Mouse (Mus musculus) embryo, embryonic 11.5 days (tissue): ENCODE results near the gene Apex1.
"Not testable (repeated sequence)": the region's sequence is repeated elsewhere in the genome, so short reads cannot be mapped to it uniquely, and the experiment has no call there.

Experiments used
- DNase-seq: peaks from one replicate; pipeline ENCODE4 v3.0.0-alpha.2; 2012; ENCODE audit warnings: low read depth, low spot score

The Apex1 gene

DNA sequence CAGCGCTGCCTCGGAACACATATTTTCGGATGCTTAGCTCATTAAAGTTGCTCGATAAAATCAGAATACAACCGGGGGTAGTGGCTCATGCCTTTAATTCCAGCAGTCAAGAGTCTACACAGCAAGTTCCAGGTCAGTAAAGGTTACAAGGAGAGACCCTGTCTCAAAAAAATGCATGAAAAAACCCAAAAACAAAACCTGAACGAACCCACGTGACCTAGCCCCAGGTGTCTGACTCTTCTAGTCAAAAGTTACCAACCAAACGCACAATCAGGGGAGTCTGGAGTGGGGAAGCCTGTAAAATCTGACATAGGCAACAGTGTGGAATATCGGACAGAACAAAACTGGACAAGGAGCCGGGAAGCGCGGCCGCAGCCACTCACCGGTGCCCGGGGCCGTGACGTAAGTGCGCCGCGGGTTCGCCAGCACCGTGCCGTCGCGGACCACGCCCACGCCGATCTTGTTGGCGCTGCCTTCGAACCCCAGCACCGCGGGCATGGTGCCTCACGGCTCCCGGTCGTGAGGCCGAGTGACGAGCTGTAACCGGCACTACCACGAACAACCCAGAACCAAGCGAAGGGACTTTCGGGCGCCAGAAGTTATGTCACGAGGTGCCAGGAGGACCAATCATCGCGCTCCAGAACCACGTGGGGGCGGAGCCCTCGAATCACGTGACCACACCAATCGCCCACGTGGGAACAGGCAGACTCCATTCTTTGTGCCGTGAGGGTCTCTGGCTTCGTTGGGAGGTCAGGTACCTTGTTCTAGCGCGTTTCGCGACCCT is at the start of gene Apex1, which contains the start of gene Osgep:
Apex1 (plus strand) TSS at position 688 of the 784 bp plus-strand sequence.
Osgep (minus strand) TSS at position 613 of the 784 bp plus-strand sequence.
- DNase-seq, result peak; percentile 92

DNA sequence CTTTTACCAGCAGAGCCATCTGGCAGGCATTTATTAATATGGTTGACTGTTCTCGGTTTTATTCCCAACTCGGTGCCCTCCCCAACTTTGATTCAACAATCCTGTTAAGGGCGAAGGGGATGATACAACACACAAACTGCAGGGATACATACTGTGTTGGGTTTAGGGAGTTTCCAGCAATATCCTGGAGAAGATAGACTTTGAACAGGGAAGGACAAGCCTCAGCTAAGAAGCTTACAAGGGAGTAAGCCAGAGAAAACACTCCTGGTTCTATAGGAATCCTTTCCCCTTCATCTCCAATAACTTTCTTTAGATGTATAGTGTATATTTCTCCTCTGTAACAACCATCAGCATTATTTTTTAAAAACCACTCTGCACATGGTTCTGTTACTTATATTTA is 49.6 kb upstream of the Apex1 start:
- DNase-seq, result no peak

DNA sequence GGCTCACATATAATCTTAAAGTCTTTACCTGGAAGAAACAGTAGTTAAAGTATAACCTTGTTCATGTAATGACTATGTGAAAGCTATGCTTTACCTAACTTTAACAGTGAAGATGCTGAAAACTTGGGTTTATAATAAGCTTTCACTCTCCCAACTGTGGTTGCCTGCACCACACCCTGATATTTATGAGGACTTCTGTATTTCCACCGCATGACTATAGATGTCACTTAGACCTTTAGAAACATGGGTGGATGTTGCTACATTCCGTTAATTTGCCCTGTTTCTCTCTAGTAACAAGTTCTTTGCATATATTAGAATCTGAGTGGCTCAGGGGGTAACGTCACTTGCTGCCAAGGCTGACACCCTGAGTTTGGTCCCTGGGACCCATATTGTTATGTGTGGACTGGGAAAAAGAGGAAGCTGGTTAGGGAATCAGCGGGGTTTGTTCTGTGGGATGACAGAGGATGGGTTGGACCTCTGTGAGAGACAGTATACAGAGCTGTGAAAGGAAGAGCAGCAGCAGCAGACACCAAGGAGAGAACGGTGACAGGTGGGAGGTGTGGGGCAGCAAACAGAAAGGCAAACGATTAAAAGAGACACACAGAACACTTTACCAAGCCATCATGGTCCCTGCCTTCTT is 49.1 kb upstream of the Apex1 start:
- no peak for DNase-seq

DNA sequence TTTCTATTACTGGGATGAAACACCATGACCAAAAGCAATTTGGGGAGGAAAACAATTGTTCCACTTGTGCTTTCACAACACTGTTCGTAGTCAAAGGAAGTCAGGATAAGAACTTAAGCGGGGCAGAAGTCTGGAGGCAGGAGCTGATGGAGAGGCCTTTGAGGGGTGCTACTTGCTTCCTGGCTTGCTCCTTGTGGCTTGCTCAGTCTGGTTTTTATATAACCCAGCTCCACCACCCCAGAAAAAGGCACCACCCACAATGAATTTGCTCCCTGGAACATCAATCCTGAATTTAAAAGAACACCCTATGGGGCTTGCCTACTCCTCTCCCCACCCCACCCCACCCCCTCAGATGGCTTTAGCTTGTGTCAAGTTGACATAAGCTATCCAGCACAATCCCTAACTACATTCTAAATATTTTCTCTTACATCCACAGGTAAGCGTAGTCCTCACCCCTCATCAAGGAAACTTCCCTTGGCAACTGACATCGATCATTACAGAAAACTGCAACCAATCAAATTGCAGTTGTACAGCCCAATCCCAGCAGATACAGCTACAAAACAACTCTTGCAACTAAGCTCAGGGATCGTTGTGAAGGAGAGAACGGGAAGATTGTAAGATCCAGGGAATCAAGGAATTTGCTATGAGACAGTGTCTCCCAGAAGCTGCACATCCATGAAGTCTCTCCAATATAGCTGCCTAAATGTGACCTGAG is 48.4 kb upstream of the Apex1 start:
- no peak for DNase-seq

DNA sequence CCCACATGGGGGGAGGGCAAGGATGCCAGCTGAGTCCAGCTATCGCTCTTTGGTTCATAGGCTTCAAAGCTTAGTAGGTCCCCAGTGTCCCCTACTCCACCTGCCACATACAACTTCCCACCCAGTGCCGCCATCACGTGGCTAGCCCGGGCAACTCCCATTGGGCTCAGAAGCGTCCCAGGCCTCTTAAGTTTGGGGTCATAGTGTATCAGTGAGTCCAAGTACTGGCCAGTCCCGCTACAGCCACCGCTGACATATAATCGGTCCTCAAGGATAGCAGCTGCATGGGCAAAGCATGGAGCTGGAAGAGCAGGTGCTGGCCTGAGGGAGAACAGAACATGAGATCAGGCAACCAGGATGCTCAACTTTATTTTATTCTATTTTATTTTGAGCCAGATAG is 33.1 kb upstream of the Apex1 start:
- no peak for DNase-seq

DNA sequence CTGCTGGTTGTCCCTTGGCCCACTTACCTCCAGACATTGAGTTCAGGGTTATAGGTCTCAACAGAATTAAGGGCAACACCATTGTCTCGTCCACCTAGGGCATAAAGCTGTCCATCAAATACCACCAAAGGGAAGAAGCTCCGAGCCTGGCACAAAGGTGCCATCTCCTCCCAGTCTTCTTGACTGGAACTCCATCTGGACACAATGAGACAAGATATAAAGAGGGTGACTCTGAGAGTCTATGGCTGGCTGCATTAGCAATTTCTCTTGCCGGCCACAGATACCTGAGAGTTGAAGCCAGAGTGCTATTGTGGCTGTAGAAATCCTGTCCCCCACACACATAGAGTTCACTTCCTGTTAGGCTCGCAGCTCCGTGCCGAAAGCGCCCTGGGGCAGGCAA is 32.7 kb upstream of the Apex1 start:
- no peak for DNase-seq

DNA sequence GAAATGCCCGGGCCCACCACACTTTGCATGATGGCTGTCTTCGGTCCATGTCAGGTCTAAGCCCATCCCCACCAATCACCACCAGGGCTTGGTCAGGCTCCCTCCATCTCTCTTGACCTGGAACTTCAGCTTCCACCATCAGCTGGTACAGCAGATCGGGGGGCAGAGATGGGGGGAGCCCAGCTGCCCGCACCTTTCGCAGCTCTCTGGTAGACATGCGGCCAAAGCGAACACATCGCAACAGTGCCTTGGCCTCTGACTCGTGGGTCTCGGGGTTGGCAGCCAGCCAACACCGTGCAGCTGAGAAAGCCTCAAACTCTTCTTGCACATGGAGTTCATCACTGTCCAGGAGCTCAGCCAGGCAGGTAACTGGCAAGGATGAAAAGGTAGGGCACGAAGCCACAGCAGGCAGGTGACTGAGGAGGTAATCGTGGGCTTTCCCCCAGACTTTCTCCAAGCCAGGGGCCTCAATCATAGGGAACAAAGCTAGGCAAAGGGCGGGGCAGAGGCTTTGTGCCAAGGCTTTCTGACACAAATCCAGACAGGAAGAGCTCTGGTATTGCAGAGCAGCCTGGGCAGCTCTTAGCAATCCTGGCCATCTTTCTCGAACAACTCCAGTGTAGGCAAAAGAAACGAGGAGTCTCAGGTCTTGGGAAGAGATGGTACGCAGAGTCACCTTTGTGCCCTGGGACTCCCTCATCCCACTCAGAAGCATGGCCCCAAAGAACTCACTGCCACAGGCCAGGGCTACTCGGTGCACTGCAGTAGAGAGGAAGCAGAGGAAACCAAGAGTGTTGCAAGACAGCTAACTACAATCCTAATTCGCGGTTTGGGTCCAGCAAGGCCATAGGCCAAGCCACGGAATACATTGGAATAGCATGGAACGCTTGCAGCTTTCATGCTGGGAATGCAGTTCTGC is 32.0 kb upstream of the Apex1 start:
- no peak for DNase-seq

DNA sequence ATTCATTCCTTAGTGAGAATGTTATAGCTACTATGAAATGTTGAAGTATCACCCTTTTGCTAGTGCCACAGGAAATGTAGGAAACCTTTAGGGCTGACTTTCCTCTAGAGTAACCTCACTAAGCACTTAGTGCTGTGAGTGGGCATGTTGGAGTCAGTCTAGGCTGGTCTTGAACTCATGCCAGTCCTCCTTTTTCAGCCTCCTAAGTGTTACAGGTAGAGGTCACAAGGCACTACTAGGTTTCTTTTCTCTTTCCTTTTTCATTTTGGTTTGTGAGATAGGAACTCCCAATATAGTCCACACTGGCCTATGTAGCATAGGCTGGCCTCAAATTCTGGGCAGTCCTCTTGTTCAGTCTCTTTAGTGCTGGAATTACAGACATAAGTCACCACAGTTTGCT is 29.4 kb upstream of the Apex1 start:
- DNase-seq, result no peak

DNA sequence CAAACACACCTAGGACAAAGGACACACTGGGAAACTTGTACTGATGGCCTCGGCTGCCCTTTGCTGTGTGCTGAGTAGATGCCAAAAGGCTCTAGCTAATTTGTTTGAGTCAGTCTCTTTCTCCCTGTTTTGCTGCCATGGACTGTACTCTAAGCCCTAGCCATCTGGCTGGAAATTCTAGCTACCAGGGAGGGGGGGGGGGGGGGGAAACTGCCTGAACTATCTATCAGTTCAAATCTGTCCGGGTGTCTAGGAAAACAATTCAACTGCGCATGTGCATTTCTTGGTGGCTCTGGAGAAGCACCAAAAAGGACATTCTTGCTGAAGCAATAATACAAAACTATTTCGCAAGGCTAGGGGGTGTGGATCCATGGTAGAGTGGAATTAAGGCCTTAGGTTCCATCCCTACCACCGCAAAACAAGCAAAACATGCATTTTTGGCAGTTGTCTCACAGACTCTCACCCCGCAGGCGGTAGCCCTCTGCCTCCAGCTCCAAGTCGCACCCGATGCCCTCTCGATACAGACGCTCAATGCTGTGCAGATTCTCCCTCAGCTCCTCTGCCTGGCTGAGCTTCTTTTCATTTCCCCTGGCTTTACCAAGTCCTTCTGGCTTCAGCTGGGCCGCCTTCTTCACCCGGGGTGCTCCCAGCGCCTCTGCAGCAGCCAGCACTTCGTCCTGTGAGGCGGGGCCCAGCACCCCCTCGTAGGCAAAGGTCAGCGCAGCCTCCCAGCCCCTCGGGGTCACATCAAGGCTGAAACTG is 28.6 kb upstream of the Apex1 start:
- DNase-seq, result no peak

DNA sequence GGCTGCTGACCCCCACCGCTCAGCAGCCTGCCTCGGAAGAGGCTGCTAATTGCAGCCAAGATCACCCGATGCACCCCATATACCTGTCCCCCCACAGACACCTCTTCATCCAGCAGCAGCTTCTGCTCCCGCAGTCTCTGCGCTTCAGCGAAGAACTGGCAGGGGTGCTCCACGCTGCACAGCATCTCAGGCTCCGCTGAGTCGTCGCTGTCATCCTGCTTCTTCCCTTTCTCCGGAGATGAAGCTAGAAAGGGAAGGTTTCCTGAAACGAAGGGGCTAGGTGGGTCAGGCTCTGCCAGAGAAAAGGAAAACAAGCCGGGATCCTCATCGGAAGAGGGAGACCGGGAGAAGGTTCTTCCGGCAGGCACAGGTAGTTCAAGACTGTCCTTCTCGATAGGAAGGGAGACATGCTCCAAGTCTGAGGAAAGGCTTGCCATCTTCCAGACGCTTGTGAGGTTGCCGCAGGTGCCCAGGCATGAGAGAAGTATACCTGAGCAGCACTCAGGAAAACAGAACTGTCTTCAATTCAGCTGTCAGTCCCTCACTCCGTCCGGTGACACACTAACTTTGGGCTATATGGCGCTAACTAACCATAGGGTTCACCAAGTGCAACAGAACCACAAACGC is 27.9 kb upstream of the Apex1 start:
- DNase-seq, result no peak

DNA sequence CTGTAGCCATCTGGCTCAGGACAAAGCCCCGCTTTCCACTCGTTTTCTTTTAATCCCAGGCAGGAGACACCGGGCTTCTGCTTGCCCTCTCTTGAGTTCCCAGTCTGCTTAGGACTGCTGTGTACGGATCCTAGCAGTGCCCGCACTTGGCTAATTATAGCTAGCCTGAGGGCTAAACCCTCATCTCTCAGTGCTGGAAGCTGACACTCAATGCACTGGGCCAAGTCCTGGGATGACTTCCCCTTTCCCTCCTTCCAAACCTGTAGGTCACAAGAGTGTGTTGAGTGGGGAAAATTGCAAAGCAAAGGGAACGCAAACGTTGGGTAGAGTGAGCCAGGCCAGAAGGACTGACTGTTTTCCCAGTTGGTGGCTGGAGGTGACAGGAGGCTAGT is 27.4 kb upstream of the Apex1 start, which contains the start of gene Klhl33:
Klhl33 (minus strand) TSS at position 134 of the 392 bp plus-strand sequence.
- DNase-seq, result no peak

DNA sequence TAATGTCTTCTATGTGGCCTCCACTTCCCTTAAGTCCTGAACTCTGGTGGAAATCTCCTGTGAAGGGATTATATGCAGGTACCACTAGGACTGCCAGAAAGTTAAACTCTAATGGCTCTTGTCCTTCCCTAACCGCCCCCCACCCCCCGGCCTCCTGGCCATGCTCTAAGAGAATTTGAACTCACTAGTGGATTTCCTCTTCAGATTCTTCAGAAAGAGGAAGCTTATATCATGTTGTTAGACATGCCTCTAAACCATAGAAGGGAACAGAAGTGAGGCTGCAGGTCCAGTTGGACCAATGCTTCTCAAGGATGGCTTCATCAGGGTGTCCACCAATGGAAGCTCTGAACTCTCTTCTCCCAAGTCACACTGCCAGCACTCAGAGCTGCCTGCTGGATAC is 26.8 kb upstream of the Apex1 start:
- DNase-seq, result not testable (repeated sequence)

DNA sequence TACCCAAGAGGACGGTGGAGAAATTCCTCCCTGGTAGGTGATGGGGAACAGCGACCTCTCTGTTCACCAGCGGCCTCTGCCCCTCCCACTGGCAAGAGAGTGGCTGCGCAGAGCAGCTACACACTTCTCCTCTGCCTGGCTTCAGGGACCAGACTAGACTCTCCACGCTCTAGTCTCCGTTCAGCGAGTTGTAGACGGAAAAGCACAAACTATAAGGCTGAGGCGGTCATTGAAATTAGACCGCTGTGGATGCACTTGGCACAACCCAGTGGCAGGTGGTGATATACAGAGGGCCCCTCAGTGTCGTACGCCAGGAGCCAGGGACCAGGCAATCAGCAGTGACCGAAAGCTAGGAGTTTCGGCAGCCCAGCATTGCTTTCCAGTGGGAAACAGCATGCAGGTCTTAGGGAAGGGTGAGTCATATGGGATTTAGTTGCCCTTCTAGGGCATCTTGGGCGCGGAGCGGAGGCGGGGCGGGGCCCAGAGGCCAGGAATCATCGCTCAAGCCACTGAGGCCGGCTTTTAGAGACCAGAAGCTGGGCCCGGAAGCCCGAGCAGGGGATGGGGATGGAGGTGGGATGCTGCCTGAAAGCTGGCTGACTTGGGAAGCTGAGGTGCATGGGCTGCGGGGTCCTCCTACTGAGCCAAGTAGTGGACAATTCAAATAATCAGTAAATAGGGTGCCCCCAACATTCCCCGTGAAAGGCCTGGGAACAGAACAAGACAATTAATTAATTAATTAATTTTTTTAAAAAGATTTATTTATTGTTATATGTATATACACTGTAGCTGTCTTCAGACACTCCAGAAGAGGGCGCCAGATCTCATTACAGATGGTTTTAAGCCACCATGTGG is 20.6 kb upstream of the Apex1 start:
- DNase-seq, result no peak

DNA sequence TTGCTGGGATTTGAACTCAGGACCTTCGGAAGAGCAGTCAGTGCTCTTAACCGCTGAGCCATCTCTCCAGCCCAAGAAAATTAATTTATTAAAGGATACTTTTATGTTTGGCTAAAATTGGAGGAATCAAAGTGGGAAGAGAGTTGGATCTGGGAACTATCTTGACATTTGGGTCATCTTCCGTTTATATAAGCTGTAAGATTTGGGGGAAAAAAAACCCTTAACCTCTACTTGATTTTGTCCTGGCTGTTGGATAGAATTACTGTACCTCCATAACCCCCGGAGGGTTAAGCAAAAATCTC is 20.0 kb upstream of the Apex1 start:
- no peak for DNase-seq

DNA sequence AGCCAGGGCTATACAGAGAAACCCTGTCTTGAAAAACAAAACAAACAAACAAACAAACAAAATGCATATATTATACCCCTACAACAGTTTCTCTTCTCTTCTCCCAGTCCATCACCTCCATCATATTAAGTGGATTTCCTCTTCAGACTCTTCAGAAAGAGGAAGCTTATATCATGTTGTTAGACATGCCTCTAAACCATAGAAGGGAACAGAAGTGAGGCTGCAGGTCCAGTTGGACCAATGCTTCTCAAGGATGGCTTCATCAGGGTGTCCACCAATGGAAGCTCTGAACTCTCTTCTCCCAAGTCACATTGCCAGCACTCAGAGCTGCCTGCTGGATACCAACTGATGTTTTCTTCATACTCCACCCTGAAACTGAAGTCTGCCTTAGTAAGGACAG is 19.4 kb upstream of the Apex1 start:
- DNase-seq, result not testable (repeated sequence)

DNA sequence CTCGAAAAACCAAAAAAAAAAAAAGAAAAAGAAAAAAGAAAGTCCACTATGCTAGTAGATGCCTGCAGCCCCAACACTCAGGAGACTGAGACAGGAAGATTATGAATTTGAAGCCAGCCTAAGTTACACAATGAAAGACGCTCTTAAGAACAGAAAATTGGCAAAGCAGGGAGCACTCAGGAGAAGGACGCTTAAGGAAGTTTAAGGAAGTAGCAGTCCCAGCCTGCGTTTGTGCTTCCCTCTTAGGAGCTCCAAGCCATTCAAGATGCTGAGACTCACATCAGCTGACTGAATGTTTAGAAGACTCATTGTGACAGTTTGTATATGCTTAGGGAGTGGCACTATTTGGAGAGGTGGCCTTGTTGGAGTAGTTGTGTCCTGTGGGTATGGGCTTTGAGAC is 16.6 kb upstream of the Apex1 start:
- no peak for DNase-seq

DNA sequence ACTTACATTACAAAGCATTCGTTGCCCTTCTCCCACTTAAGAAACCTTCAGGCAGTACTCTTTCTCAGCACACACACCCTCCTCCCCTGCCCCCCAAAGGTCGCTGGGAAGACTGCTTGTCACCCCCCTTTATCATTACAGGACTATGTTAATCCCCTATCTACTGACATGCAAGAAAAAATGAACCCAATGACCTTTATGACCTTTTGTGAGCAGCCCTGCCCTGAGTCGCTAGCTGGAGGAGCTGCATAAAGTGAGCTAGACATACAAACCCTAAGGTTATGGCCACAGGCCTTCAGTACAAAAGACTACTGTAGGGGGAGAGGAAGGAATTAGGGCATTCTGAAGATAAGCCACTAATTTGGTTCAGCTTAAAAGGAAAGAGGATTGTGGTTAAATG is 13.4 kb upstream of the Apex1 start:
- no peak for DNase-seq

DNA sequence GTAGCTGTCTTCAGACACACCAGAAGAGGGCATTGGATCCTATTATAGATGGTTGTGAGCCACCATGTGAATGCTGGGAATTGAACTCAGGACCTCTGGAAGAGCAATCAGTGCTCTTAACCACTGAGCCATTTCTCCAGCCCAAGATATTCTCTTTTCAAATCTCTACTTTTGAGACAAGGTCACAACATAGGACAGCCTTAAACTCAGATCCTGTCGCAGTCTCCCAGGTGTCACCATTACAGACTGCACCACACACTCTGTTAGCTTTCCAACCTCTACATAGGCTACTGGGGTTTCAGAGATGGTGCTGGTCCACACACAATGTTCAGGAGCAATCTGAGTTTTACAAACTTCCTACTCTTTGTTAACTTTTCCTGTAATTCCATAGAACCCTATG is 1.3 kb upstream of the Apex1 start:
- DNase-seq, result not testable (repeated sequence)

DNA sequence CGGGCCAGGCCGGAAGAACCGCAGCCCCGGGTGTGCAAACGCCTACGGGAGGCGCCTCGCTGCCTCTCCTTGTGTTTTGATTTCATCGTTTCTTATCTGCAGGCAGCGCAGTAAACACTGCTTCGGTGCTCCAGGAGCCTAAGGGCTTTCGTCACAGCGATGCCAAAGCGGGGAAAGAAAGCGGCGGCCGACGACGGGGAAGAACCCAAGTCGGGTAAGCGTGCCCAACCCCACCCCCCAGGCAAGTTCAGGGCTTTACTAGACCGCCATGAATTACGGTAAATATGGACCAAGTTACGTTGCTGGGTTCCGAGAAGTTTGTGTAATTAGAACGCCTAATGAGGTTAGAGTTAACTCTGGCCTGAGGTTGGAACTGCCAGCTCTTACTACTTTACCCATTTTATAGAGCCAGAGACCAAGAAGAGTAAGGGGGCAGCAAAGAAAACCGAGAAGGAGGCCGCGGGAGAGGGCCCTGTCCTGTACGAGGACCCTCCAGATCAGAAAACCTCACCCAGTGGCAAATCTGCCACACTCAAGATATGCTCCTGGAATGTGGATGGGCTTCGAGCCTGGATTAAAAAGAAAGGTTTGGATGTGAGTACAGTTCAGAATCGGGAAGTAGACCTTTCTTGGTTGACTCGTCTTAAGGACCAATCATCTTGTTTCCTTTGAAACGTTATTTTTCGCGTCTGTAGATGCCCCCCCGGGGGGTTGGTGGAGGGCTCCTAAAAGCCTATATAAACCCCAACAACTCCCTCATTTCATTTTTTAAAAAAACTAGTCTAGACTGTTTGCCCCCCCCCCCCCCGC is 548 bp downstream of the Apex1 start:
- no peak for DNase-seq
